Comparison of ENCODE assay signal across 8 mouse cellular contexts in genomic region chr2:77401438-77402235, GRCm38 (mm10).
DNase-seq lines count a peak whose midpoint lies in the region; ATAC-seq and TF ChIP-seq lines count a peak whose summit lies in the region.

No protein-coding gene starts in this region.

- peak overlapping the region; percentile 36 for H3K4me2 ChIP-seq in lung, postnatal 0 days (replicated peaks; ENCODE audit: low read depth, low read length)
- H3K4me2 ChIP-seq in hindbrain, embryonic 14.5 days (replicated peaks) = peak overlapping the region; percentile 33
- peak overlapping the region; percentile 32 for H3K4me2 ChIP-seq in limb, embryonic 15.5 days
- peak overlapping the region; percentile 47 for H3K4me2 ChIP-seq in stomach, embryonic 14.5 days (replicated peaks; ENCODE audit: low read depth, low read length)

- no peak overlapping the region for H3K4me3 ChIP-seq in lung, postnatal 0 days (ENCODE audit: low read depth, low read length)
- no peak overlapping the region; the same call in 1 of the 2 replicates for H3K4me3 ChIP-seq in hindbrain, embryonic 14.5 days (replicated peaks; ENCODE audit: low read length)
- 0 out of 2 replicates have a peak overlapping the region, but pooled peaks have one; percentile 10 for H3K4me3 ChIP-seq in limb, embryonic 15.5 days
- H3K4me3 ChIP-seq in stomach, embryonic 14.5 days (ENCODE audit: low read depth, low read length) = peak overlapping the region; percentile 16; the same call in 1 of the 2 replicates

- no peak for ATAC-seq in lung, postnatal 0 days
- ATAC-seq in hindbrain, embryonic 14.5 days (ENCODE audit: low FRiP score) = peak; percentile 64
- no peak for ATAC-seq in limb, embryonic 15.5 days (ENCODE audit: insufficient number of reproducible peaks, low FRiP score, low TSS enrichment, low read depth)
- ATAC-seq in stomach, embryonic 14.5 days (ENCODE audit: insufficient number of reproducible peaks, insufficient read depth, low FRiP score, low read depth) = no peak

- WGBS in lung, postnatal 0 days = 15% methylated on average over 13 of the region's 13 CpGs
- WGBS in hindbrain, embryonic 14.5 days = 9% methylated on average over 13 of the region's 13 CpGs
- WGBS in limb, embryonic 15.5 days = 5% methylated on average over 13 of the region's 13 CpGs
- 10% methylated on average over 13 of the region's 13 CpGs for WGBS in stomach, embryonic 14.5 days

- no peak overlapping the region for H3K9ac ChIP-seq in lung, postnatal 0 days (replicated peaks; ENCODE audit: low read depth)
- H3K9ac ChIP-seq in hindbrain, embryonic 14.5 days = no peak overlapping the region
- no peak overlapping the region for H3K9ac ChIP-seq in limb, embryonic 15.5 days
- no peak overlapping the region for H3K9ac ChIP-seq in stomach, embryonic 14.5 days (replicated peaks; ENCODE audit: low read depth, low read length)

- peak; percentile 38; the same call in 1 of the 2 replicates for TF ChIP-seq CTCF in lung, postnatal 0 days (IDR thresholded peaks at IDR 0.05)

- DNase-seq in lung, postnatal 0 days (ENCODE audit: low spot score) = peak; percentile 13
- no peak for DNase-seq in lung, adult 18-20 months
- DNase-seq in embryo, embryonic 10 days (ENCODE audit: low spot score) = peak; percentile 41
- peak; percentile 50 for DNase-seq in hindbrain, embryonic 14.5 days (ENCODE audit: low spot score)
- no peak for DNase-seq in adrenal gland, postnatal 4 days (ENCODE audit: low spot score in 2 of 2)
- DNase-seq in urinary bladder, adult 2 months (ENCODE audit: low spot score) = no peak

- H3K4me1 ChIP-seq in lung, postnatal 0 days (ENCODE audit: insufficient read depth, low read depth, low read length) = no peaks in the 10 kb centered on the region
- peaks cover 10% of the 10 kb centered on the region for H3K4me1 ChIP-seq in hindbrain, embryonic 14.5 days (replicated peaks; ENCODE audit: control insufficient read depth, insufficient read depth, low read length)
- H3K4me1 ChIP-seq in limb, embryonic 15.5 days = peaks cover 8% of the 10 kb centered on the region
- H3K4me1 ChIP-seq in stomach, embryonic 14.5 days (ENCODE audit: control insufficient read depth, insufficient read depth, low read length) = peaks cover 4% of the 10 kb centered on the region; the same call in 1 of the 2 replicates

- no peak for TF ChIP-seq EP300 in lung, postnatal 0 days (IDR thresholded peaks at IDR 0.05)

- no peaks in the 10 kb centered on the region for H3K36me3 ChIP-seq in lung, postnatal 0 days (ENCODE audit: insufficient read depth, low read length)
- no peaks in the 10 kb centered on the region for H3K36me3 ChIP-seq in hindbrain, embryonic 14.5 days (replicated peaks; ENCODE audit: control insufficient read depth, insufficient read depth)
- no peaks in the 10 kb centered on the region for H3K36me3 ChIP-seq in limb, embryonic 15.5 days
- no peaks in the 10 kb centered on the region for H3K36me3 ChIP-seq in stomach, embryonic 14.5 days (ENCODE audit: control insufficient read depth, insufficient read depth, low read length)

- H3K27me3 ChIP-seq in lung, postnatal 0 days (replicated peaks; ENCODE audit: insufficient read depth, low read length) = no peaks in the 10 kb centered on the region
- H3K27me3 ChIP-seq in hindbrain, embryonic 14.5 days (ENCODE audit: control insufficient read depth, insufficient read depth, low read length) = no peaks in the 10 kb centered on the region
- H3K27me3 ChIP-seq in limb, embryonic 15.5 days = no peaks in the 10 kb centered on the region
- no peaks in the 10 kb centered on the region for H3K27me3 ChIP-seq in stomach, embryonic 14.5 days (ENCODE audit: control insufficient read depth, insufficient read depth, low read length)

- H3K9me3 ChIP-seq in lung, postnatal 0 days (ENCODE audit: low read length) = no peaks in the 10 kb centered on the region
- H3K9me3 ChIP-seq in hindbrain, embryonic 14.5 days (ENCODE audit: control insufficient read depth, low read length) = no peaks in the 10 kb centered on the region
- H3K9me3 ChIP-seq in limb, embryonic 15.5 days = no peaks in the 10 kb centered on the region
- no peaks in the 10 kb centered on the region for H3K9me3 ChIP-seq in stomach, embryonic 14.5 days (ENCODE audit: control insufficient read depth, low read depth, low read length)

- no peak overlapping the region for H3K27ac ChIP-seq in lung, postnatal 0 days (ENCODE audit: low read length)
- 0 out of 2 replicates have a peak overlapping the region, but pooled peaks have one; percentile 26 for H3K27ac ChIP-seq in hindbrain, embryonic 14.5 days
- H3K27ac ChIP-seq in limb, embryonic 15.5 days = no peak overlapping the region
- no peak overlapping the region for H3K27ac ChIP-seq in stomach, embryonic 14.5 days (ENCODE audit: low read length)

Comparison
In these comparisons a context has a peak if more than half of its experiments do, and no peak if none do; other contexts are left out.
1. DNase-seq: peak in lung, postnatal 0 days (single experiment), embryo, embryonic 10 days (single experiment) and hindbrain, embryonic 14.5 days (single experiment); none in lung, adult 18-20 months (0 of 2), adrenal gland, postnatal 4 days (0 of 2) and urinary bladder, adult 2 months (single experiment).
2. H3K4me3 ChIP-seq: peak in limb, embryonic 15.5 days (single experiment) and stomach, embryonic 14.5 days (single experiment); none in lung, postnatal 0 days (single experiment) and hindbrain, embryonic 14.5 days (single experiment).
3. Peak in every context shown above with its lines, with median percentiles within 50 percentile points of each other: H3K4me2 ChIP-seq.